Mouse (Mus musculus) bone marrow macrophage, adult 2 months (primary cell): ENCODE results near the gene Fan1.

Source experiments
- CTCF ChIP-seq: IDR thresholded peaks from 2 replicates; pipeline ENCODE4 v1.5.1; 2012; ENCODE audit warnings: low read depth, mild to moderate bottlenecking, low read length, moderate library complexity
- POLR2A ChIP-seq: IDR thresholded peaks from 2 replicates; pipeline ENCODE4 v1.6.1; 2012; ENCODE audit warnings: mild to moderate bottlenecking, low read depth, low read length, borderline replicate concordance

DNA sequence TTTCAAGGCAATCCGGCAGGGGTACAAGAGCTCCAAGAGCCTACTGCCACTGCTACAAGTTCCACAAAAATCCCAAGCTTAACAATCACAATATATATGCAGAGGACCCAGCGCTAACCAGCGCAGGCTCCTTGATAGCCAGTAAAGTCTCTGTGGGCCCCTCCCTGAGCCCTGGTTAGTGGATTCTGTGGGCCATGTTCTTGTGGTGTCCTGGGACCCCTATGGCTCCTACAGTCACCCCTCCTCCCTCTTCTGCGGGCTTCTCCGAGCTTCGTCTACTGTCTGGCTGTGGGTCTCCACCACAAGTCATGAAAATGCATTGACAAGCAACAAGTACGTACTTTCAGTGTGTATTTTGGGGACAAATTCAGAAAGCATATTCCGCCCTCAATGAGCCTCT, 17.6 kb upstream of the Fan1 start:
- no peak for TF ChIP-seq CTCF
- TF ChIP-seq POLR2A: no peak
